Mouse (Mus musculus) kidney, embryonic 16.5 days (tissue): ENCODE results near the gene Myoz1. TPM values are rescaled to one million over a fixed set of nuclear protein-coding genes. Genes with fewer than 3 reads are reported as not detected.

ENCODE experiments used
- ATAC-seq: fragments of 200-750 bp; cut with Nextera tagmentation; 2 replicates; pipeline ENCODE4 v1.8.0; 2017; ENCODE audit warnings: moderate TSS enrichment; ENCODE audit not compliant: low FRiP score, low TSS enrichment
- H3K27ac ChIP-seq: fragments of 300-500 bp; sonication (generic); 2 replicates; pipeline ENCODE4 v1.5.1; 2014; ENCODE audit warnings: low read length
- H3K27me3 ChIP-seq: fragments of 300-500 bp; sonication (generic); 2 replicates; pipeline ENCODE4 v1.6.1; 2014; ENCODE audit warnings: low read length, control low read depth, mixed read lengths; ENCODE audit not compliant: insufficient read depth
- H3K36me3 ChIP-seq: fragments of 300-500 bp; sonication (generic); 2 replicates; pipeline ENCODE4 v1.6.1; 2014; ENCODE audit warnings: low read length, control low read depth, mixed read lengths; ENCODE audit not compliant: insufficient read depth
- H3K4me1 ChIP-seq: fragments of 300-500 bp; sonication (generic); 2 replicates; pipeline ENCODE4 v1.6.1; 2014; ENCODE audit warnings: low read length, control low read depth, mixed read lengths; ENCODE audit not compliant: insufficient read depth
- H3K4me2 ChIP-seq: fragments of 300-500 bp; sonication (generic); replicated peaks from 2 replicates; pipeline ENCODE4 v1.6.1; 2014; ENCODE audit warnings: low read depth, low read length
- H3K4me3 ChIP-seq: fragments of 300-500 bp; sonication (generic); 2 replicates; pipeline ENCODE4 v1.5.1; 2014; ENCODE audit warnings: mild to moderate bottlenecking, low read length
- H3K9ac ChIP-seq: fragments of 300-500 bp; sonication (generic); replicated peaks from 2 replicates; pipeline ENCODE4 v1.6.1; 2014; ENCODE audit warnings: low read length
- H3K9me3 ChIP-seq: fragments of 300-500 bp; sonication (generic); 2 replicates; pipeline ENCODE4 v1.6.1; 2016; ENCODE audit warnings: low read length, control low read depth
- WGBS: fragments of 180-500 bp; shearing (Covaris S2); extraction: QIAGEN DNeasy Blood & Tissue Kit; methylation state at CpG from one replicate; pipeline ENCODE4 v1.1.7; 2014; 5-methylcytosine and 5-hydroxymethylcytosine counted together
- polyA plus RNA-seq: library from polyadenylated mRNA; unstranded; fragments of >200 nt; fragmentation: Nextera tagmentation; extraction: Ambion mirVana; gene quantifications from 2 replicates; pipeline ENCODE4 v1.2.1, GENCODE M21; 2015

Gene Myoz1
- polyA plus RNA-seq, 1 experiment from 2014 or later: 3.2 TPM

GRCm38 (mm10) chr14:20674064-20674833, 17.9 kb upstream of the Myoz1 start, which contains the start of gene Sec24c:
TSS of gene Sec24c (plus strand) at chr14:20674308.
- 2% methylated on average over 43 of the region's 43 CpGs for WGBS
- Histone ChIP-seq H3K4me3 (peak within 1 kb of the TSS; percentile 87), H3K27ac (peak within 1 kb of the TSS; percentile 97), H3K9me3 (no peaks in the 10 kb centered on the region), H3K27me3 (no peaks in the 10 kb centered on the region; the same call in 1 of the 2 replicates), H3K4me2 (peak within 1 kb of the TSS; percentile 77), H3K4me1 (peaks cover 9% of the 10 kb centered on the region; the same call in 1 of the 2 replicates), H3K36me3 (peaks cover 34% of the 10 kb centered on the region), H3K9ac (peak within 1 kb of the TSS; percentile 93)
- ATAC-seq: peak; percentile 96

GRCm38 (mm10) chr14:20673735-20674063, 17.4 kb upstream of the Myoz1 start:
- Histone ChIP-seq H3K9me3 (no peaks in the 10 kb centered on the region), H3K27ac (peak overlapping the region; percentile 97), H3K4me3 (peak overlapping the region; percentile 87), H3K4me2 (peak overlapping the region; percentile 77), H3K27me3 (no peaks in the 10 kb centered on the region; the same call in 1 of the 2 replicates), H3K9ac (peak overlapping the region; percentile 70), H3K36me3 (peaks cover 28% of the 10 kb centered on the region), H3K4me1 (peaks cover 9% of the 10 kb centered on the region; the same call in 1 of the 2 replicates)
- 11% methylated on average over 13 of the region's 13 CpGs for WGBS
- ATAC-seq: peak; percentile 47

GRCm38 (mm10) chr14:20672990-20673389, 16.6 kb upstream of the Myoz1 start:
- Histone ChIP-seq H3K9ac (no peak overlapping the region), H3K36me3 (peaks cover 21% of the 10 kb centered on the region), H3K27me3 (no peaks in the 10 kb centered on the region; the same call in 1 of the 2 replicates), H3K4me3 (no peak overlapping the region), H3K9me3 (no peaks in the 10 kb centered on the region), H3K4me2 (0 out of 2 replicates have a peak overlapping the region, but pooled peaks have one; percentile 77), H3K4me1 (peaks cover 9% of the 10 kb centered on the region; the same call in 1 of the 2 replicates), H3K27ac (no peak overlapping the region)
- WGBS: 89% methylated on average over 2 of the region's 2 CpGs
- ATAC-seq: no peak

GRCm38 (mm10) chr14:20668154-20668810, 11.9 kb upstream of the Myoz1 start, which contains the start of gene Synpo2l:
TSS of gene Synpo2l (minus strand) at chr14:20668354.
- Histone ChIP-seq H3K9ac (0 out of 2 replicates have a peak within 1 kb of the TSS, but pooled peaks have one; percentile 16), H3K4me1 (0 out of 2 replicates have a peak, but pooled peaks cover 4% of the 10 kb centered on the region), H3K27me3 (no peaks in the 10 kb centered on the region; the same call in 1 of the 2 replicates), H3K4me3 (no peak within 1 kb of the TSS), H3K4me2 (no peak within 1 kb of the TSS), H3K9me3 (no peaks in the 10 kb centered on the region), H3K27ac (no peak within 1 kb of the TSS), H3K36me3 (no peaks in the 10 kb centered on the region)
- no peak for ATAC-seq
- WGBS: 80% methylated on average over 8 of the region's 8 CpGs

- 67% methylated on average over 1 of the region's 1 CpGs for WGBS
- Histone ChIP-seq H3K9ac (no peak overlapping the region), H3K9me3 (no peaks in the 10 kb centered on the region), H3K27ac (no peak overlapping the region), H3K4me3 (no peak overlapping the region), H3K27me3 (no peaks in the 10 kb centered on the region; the same call in 1 of the 2 replicates), H3K36me3 (no peaks in the 10 kb centered on the region), H3K4me2 (no peak overlapping the region), H3K4me1 (0 out of 2 replicates have a peak, but pooled peaks cover 4% of the 10 kb centered on the region)
- ATAC-seq: no peak
These were observed 11.1 kb upstream of the Myoz1 start for GRCm38 (mm10) chr14:20667469-20667868.

GRCm38 (mm10) chr14:20664436-20664835, 8.1 kb upstream of the Myoz1 start:
- Histone ChIP-seq H3K36me3 (no peaks in the 10 kb centered on the region), H3K4me1 (peaks cover 13% of the 10 kb centered on the region), H3K9me3 (no peaks in the 10 kb centered on the region), H3K27me3 (no peaks in the 10 kb centered on the region; the same call in 1 of the 2 replicates), H3K4me2 (no peak overlapping the region), H3K27ac (no peak overlapping the region), H3K4me3 (no peak overlapping the region), H3K9ac (no peak overlapping the region)
- WGBS: 54% methylated on average over 3 of the region's 3 CpGs
- no peak for ATAC-seq

- Histone ChIP-seq H3K27ac (no peak overlapping the region), H3K4me1 (peaks cover 13% of the 10 kb centered on the region), H3K4me2 (no peak overlapping the region), H3K9me3 (no peaks in the 10 kb centered on the region), H3K36me3 (no peaks in the 10 kb centered on the region), H3K9ac (no peak overlapping the region), H3K27me3 (no peaks in the 10 kb centered on the region; the same call in 1 of the 2 replicates), H3K4me3 (no peak overlapping the region)
- 62% methylated on average over 2 of the region's 2 CpGs for WGBS
- ATAC-seq: no peak
These were observed 7.3 kb upstream of the Myoz1 start for GRCm38 (mm10) chr14:20663601-20664000.

GRCm38 (mm10) chr14:20662740-20663139, 6.4 kb upstream of the Myoz1 start:
- H3K4me2 ChIP-seq: no peak overlapping the region

GRCm38 (mm10) chr14:20661661-20662331, 5.5 kb upstream of the Myoz1 start:
- Histone ChIP-seq H3K9ac (peak overlapping the region; percentile 76), H3K4me2 (peak overlapping the region; percentile 91), H3K36me3 (no peaks in the 10 kb centered on the region), H3K9me3 (no peaks in the 10 kb centered on the region), H3K27ac (peak overlapping the region; percentile 91), H3K27me3 (no peaks in the 10 kb centered on the region), H3K4me1 (peaks cover 13% of the 10 kb centered on the region), H3K4me3 (peak overlapping the region; percentile 77)
- 11% methylated on average over 19 of the region's 19 CpGs for WGBS
- peak; percentile 40 for ATAC-seq

More at GRCm38 (mm10) chr14:20662740-20663139, 6.4 kb upstream of the Myoz1 start:
- no peaks in the 10 kb centered on the region for H3K27me3 ChIP-seq
- no peak overlapping the region for H3K27ac ChIP-seq
- peaks cover 13% of the 10 kb centered on the region for H3K4me1 ChIP-seq
- no peak overlapping the region for H3K4me3 ChIP-seq
- H3K36me3 ChIP-seq: no peaks in the 10 kb centered on the region
- WGBS: 92% methylated on average over 3 of the region's 3 CpGs
- H3K9ac ChIP-seq: no peak overlapping the region
- no peak for ATAC-seq
- H3K9me3 ChIP-seq: no peaks in the 10 kb centered on the region
